ENCODE assay signal across 30 mouse cellular contexts in genomic region chr15:6309633-6310032, GRCm38 (mm10).
"Had no signal": no experiment of that assay in that cellular context is flagged by ENCODE, and none has a peak within 500 bp of the region (broad histone marks: within the 10 kb centered on the region; RNA-seq: fewer than 3 reads in every experiment).

No protein-coding gene starts in this region.

- H3K4me1 ChIP-seq: heart, embryonic 10.5 days; heart, embryonic 12.5 days; heart, embryonic 13.5 days; heart, embryonic 15.5 days; hindbrain, embryonic 15.5 days had no signal

- ATAC-seq: hindbrain, embryonic 16.5 days; hindbrain, postnatal 0 days; inflammation-experienced regulatory T-cells, adult 6 months; intestine, embryonic 15.5 days; intestine, embryonic 16.5 days; intestine, postnatal 0 days had no signal

- DNase-seq: heart, postnatal 10 days; heart, postnatal 14 days; heart, postnatal 36 days; heart, postnatal 4 days; kidney, adult 2 months; kidney, adult 9 months; kidney, postnatal 10 days; kidney, postnatal 25 days; kidney, postnatal 4 days; layer of hippocampus, adult 9-11 months; layer of hippocampus, postnatal 36 days had no signal

- H3K27ac ChIP-seq: heart, embryonic 10.5 days; heart, embryonic 13.5 days; heart, embryonic 15.5 days; hindbrain, embryonic 10.5 days; hindbrain, embryonic 12.5 days; hindbrain, embryonic 13.5 days; hindbrain, embryonic 14.5 days; hindbrain, embryonic 15.5 days; hindbrain, postnatal 0 days; intestine, embryonic 15.5 days; kidney, embryonic 15.5 days; kidney, postnatal 0 days; layer of hippocampus, adult 2 months had no signal

- H3K9ac ChIP-seq: heart, embryonic 12.5 days; heart, embryonic 13.5 days; heart, embryonic 15.5 days; hindbrain, embryonic 12.5 days; hindbrain, embryonic 13.5 days; hindbrain, embryonic 14.5 days; hindbrain, embryonic 15.5 days; intestine, embryonic 15.5 days; kidney, embryonic 15.5 days had no signal

- H3K27me3 ChIP-seq: heart, embryonic 12.5 days; heart, embryonic 13.5 days; heart, embryonic 15.5 days; hindbrain, embryonic 12.5 days; hindbrain, embryonic 13.5 days; hindbrain, embryonic 15.5 days; intestine, embryonic 15.5 days; kidney, embryonic 15.5 days had no signal

- H3K9me3 ChIP-seq: heart, embryonic 10.5 days; heart, embryonic 12.5 days; heart, embryonic 13.5 days; heart, embryonic 15.5 days; hindbrain, embryonic 10.5 days; hindbrain, embryonic 12.5 days; hindbrain, embryonic 13.5 days; hindbrain, embryonic 15.5 days; intestine, embryonic 15.5 days; kidney, embryonic 15.5 days had no signal

- H3K36me3 ChIP-seq: heart, embryonic 10.5 days; heart, embryonic 12.5 days; heart, embryonic 13.5 days; heart, embryonic 15.5 days; hindbrain, embryonic 10.5 days; hindbrain, embryonic 12.5 days; hindbrain, embryonic 13.5 days; hindbrain, embryonic 15.5 days; intestine, embryonic 15.5 days; kidney, embryonic 15.5 days had no signal

- H3K4me3 ChIP-seq: heart, embryonic 10.5 days; heart, embryonic 12.5 days; heart, embryonic 13.5 days; heart, embryonic 15.5 days; hindbrain, embryonic 10.5 days; hindbrain, embryonic 12.5 days; hindbrain, embryonic 13.5 days; hindbrain, embryonic 15.5 days; intestine, embryonic 15.5 days; kidney, embryonic 15.5 days; layer of hippocampus, adult 2 months had no signal

- H3K4me2 ChIP-seq: heart, embryonic 11.5 days; heart, embryonic 12.5 days; heart, embryonic 13.5 days; heart, embryonic 15.5 days; hindbrain, embryonic 12.5 days; hindbrain, embryonic 13.5 days; hindbrain, embryonic 14.5 days; hindbrain, embryonic 15.5 days; intestine, embryonic 15.5 days; kidney, embryonic 15.5 days had no signal
